In genomic region chr5:120235147-120235546, GRCm38 (mm10) we compare ENCODE assay signal across 17 mouse cellular contexts.
A peak's percentile ranks its signal among the peaks of the same experiment; 100 is the strongest.
DNase-seq lines count a peak whose midpoint lies in the region; ATAC-seq and TF ChIP-seq lines count a peak whose summit lies in the region.
"Had no signal": no experiment of that assay in that cellular context is flagged by ENCODE, and none has a peak within 500 bp of the region (broad histone marks: within the 10 kb centered on the region; RNA-seq: fewer than 3 reads in every experiment).

No protein-coding gene starts in this region.

- no peaks in the 10 kb centered on the region; the same call in 1 of the 2 replicates for H3K27me3 ChIP-seq in midbrain, postnatal 0 days (ENCODE audit: insufficient read depth, low read length)
- H3K27me3 ChIP-seq: stomach, embryonic 15.5 days had no signal

- no peak overlapping the region for H3K9ac ChIP-seq in midbrain, postnatal 0 days (replicated peaks; ENCODE audit: low read length, poor library complexity, severe bottlenecking)
- H3K9ac ChIP-seq: embryonic facial prominence, embryonic 15.5 days; limb, embryonic 12.5 days; stomach, embryonic 15.5 days had no signal

- WGBS in midbrain, postnatal 0 days, result 55% methylated on average over 5 of the region's 5 CpGs

- no peaks in the 10 kb centered on the region for H3K36me3 ChIP-seq in midbrain, postnatal 0 days (ENCODE audit: insufficient read depth, low read length)
- H3K36me3 ChIP-seq: embryonic facial prominence, embryonic 15.5 days; limb, embryonic 12.5 days; stomach, embryonic 15.5 days had no signal

- H3K4me3 ChIP-seq in midbrain, postnatal 0 days (ENCODE audit: low read depth, low read length), result no peak overlapping the region
- H3K4me3 ChIP-seq: embryonic facial prominence, embryonic 15.5 days; heart, adult 2 months; limb, embryonic 12.5 days; megakaryocyte, embryonic 14.5 days; stomach, embryonic 15.5 days had no signal

- TF ChIP-seq POLR2A in brain, embryonic 14.5 days (IDR thresholded peaks at IDR 0.05; ENCODE audit: borderline replicate concordance, extremely low read depth, insufficient read depth, insufficient read length, poor library complexity, severe bottlenecking), result no peak

- no peak for ATAC-seq in midbrain, postnatal 0 days (ENCODE audit: low FRiP score)
- ATAC-seq: CD4-positive, CD25-positive, alpha-beta regulatory T cell, adult 4 months had no signal

- peaks cover 16% of the 10 kb centered on the region for H3K4me1 ChIP-seq in midbrain, postnatal 0 days (ENCODE audit: insufficient read depth, low read length)
- H3K4me1 ChIP-seq: stomach, embryonic 15.5 days had no signal

- no peak for TF ChIP-seq CTCF in brain, embryonic 14.5 days (IDR thresholded peaks at IDR 0.05; ENCODE audit: borderline replicate concordance, extremely low read depth, insufficient read depth, insufficient read length)
- no peak for TF ChIP-seq CTCF in midbrain, postnatal 0 days (IDR thresholded peaks at IDR 0.05)

- peak; percentile 50 to 60 for DNase-seq in layer of hippocampus, postnatal 10 days (ENCODE audit: low spot score in 2 of 2)
- DNase-seq in layer of hippocampus, postnatal 36 days, result no peak
- DNase-seq in right cerebral cortex, postnatal 14 days, result peak; percentile 50
- DNase-seq in right cerebral cortex, postnatal 36 days (ENCODE audit: low spot score in 2 of 2), result no peak
- DNase-seq in brain, embryonic 14.5 days (ENCODE audit: low read depth), result peak; percentile 70
- peak; percentile 70 for DNase-seq in midbrain, postnatal 0 days (ENCODE audit: low spot score)
- DNase-seq in heart, adult 9 months (ENCODE audit: low spot score in 2 of 2), result no peak
- DNase-seq in spleen, postnatal 10 days (ENCODE audit: low spot score in 2 of 2), result no peak
- DNase-seq: adrenal gland, postnatal 10 days; heart, adult 2 months; heart, postnatal 36 days; kidney, adult 2 months had no signal

- H3K27ac ChIP-seq in midbrain, postnatal 0 days (ENCODE audit: low read depth, low read length), result no peak overlapping the region
- H3K27ac ChIP-seq: embryonic facial prominence, embryonic 15.5 days; heart, adult 2 months; limb, embryonic 12.5 days; stomach, embryonic 15.5 days had no signal

- no peaks in the 10 kb centered on the region for H3K9me3 ChIP-seq in midbrain, postnatal 0 days (ENCODE audit: low read length)
- H3K9me3 ChIP-seq: embryonic facial prominence, embryonic 15.5 days; limb, embryonic 12.5 days; megakaryocyte, embryonic 14.5 days; stomach, embryonic 15.5 days had no signal

- no peak overlapping the region for H3K4me2 ChIP-seq in midbrain, postnatal 0 days (ENCODE audit: low read depth, low read length, poor library complexity, severe bottlenecking)
- H3K4me2 ChIP-seq: embryonic facial prominence, embryonic 15.5 days; limb, embryonic 12.5 days; stomach, embryonic 15.5 days had no signal

Comparison
In these comparisons a context has a peak if more than half of its experiments do, and no peak if none do; other contexts are left out.
1. DNase-seq: peak in layer of hippocampus, postnatal 10 days (2 of 2), right cerebral cortex, postnatal 14 days (single experiment), brain, embryonic 14.5 days (single experiment) and midbrain, postnatal 0 days (single experiment); none in layer of hippocampus, postnatal 36 days (0 of 2), right cerebral cortex, postnatal 36 days (0 of 2), heart, adult 9 months (0 of 2) and spleen, postnatal 10 days (0 of 2).